Mouse (Mus musculus): ENCODE results near the gene Birc7. TPM values are rescaled to one million over a fixed set of nuclear protein-coding genes. Genes with fewer than 3 reads are reported as not detected.

Gene Birc7
- polyA plus RNA-seq, 1 experiment, result not detected

DNA sequence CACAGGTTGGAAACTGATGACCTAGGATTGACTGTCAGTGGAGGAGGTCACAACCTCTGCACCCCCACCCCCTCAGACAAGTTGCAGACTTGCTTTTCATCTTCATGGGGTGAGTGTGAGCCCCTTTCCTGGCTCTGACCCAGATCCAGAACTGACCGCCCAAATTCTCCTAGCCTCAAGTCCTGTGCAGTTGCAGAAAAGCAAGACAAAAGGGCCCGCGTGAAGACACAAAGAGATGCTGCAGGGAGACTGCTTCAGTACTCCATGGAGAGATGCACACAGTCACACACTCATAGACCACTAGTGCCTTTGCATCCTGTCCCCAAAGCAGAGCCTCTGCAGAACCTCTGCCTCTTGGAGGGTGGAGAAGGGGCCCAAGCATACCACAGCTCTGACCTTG lies 33.5 kb upstream of the Birc7 start:
- Histone ChIP-seq H3K27ac (ENCODE audit: insufficient read depth, low read depth, low read length) (no peak overlapping the region), H3K36me3 (ENCODE audit: control insufficient read depth, insufficient read depth, low read length) (no peaks in the 10 kb centered on the region), H3K4me3 (ENCODE audit: low read depth, low read length) (no peak overlapping the region), H3K4me1 (ENCODE audit: control insufficient read depth, insufficient read depth, insufficient read length, low read length) (peaks cover 3% of the 10 kb centered on the region), H3K27me3 (ENCODE audit: control insufficient read depth, insufficient read depth, low read length) (peaks cover 43% of the 10 kb centered on the region)
- TF ChIP-seq POLR2A (IDR thresholded peaks at IDR 0.05; ENCODE audit: low read depth, low read length) (no peak), CTCF (IDR thresholded peaks at IDR 0.05; ENCODE audit: extremely low read depth, insufficient read length, insufficient replicate concordance, low read depth, low read length) (no peak)
- WGBS, result 75% methylated on average over 3 of the region's 3 CpGs

DNA sequence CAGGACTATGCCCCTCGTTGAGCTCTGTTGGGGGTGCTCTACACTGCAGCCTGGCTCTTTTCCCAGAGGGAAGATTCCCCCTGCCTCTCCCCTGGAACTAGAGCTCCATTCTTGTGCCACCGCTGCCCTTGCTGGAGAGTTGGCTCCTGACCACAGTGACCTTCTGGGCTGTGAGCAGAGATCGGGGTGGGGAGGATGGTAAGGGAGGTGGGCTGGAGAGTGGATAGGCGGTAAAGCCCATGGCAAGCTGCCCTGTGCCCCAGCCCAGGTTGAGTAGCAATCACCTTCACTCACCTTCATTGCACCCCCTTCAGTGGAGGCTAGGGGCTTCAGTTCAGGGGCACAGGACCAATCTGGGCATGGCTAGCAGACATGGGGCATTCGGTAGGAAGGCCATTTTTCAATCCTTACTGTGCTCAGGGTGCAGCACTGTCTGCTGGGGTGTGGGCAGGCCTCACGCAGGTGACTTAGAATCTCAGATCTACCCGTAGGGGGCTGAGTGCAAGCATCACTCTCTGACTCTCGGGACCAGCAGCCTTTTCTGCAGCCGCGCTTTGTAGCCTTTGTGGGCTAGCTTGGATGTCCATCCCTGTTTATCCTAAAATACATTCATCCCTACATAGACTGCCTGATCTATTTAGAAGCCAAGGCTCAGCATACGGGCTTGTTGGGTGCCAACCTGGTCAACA lies 32.8 kb upstream of the Birc7 start:
- Histone ChIP-seq H3K27me3 (ENCODE audit: control insufficient read depth, insufficient read depth, low read length) (peaks cover 38% of the 10 kb centered on the region), H3K4me1 (ENCODE audit: control insufficient read depth, insufficient read depth, insufficient read length, low read length) (peaks cover 3% of the 10 kb centered on the region), H3K36me3 (ENCODE audit: control insufficient read depth, insufficient read depth, low read length) (no peaks in the 10 kb centered on the region), H3K4me3 (ENCODE audit: low read depth, low read length) (no peak overlapping the region), H3K27ac (ENCODE audit: insufficient read depth, low read depth, low read length) (no peak overlapping the region)
- WGBS, result 66% methylated on average over 11 of the region's 11 CpGs
- TF ChIP-seq POLR2A (IDR thresholded peaks at IDR 0.05; ENCODE audit: low read depth, low read length), result no peak
- TF ChIP-seq CTCF (IDR thresholded peaks at IDR 0.05; ENCODE audit: extremely low read depth, insufficient read length, insufficient replicate concordance, low read depth, low read length), result no peak

GRCm38 (mm10) chr2:180896819-180897625 lies 31.8 kb upstream of the Birc7 start:
- Histone ChIP-seq H3K27ac (ENCODE audit: insufficient read depth, low read depth, low read length) (no peak overlapping the region), H3K36me3 (ENCODE audit: control insufficient read depth, insufficient read depth, low read length) (no peaks in the 10 kb centered on the region), H3K4me1 (ENCODE audit: control insufficient read depth, insufficient read depth, insufficient read length, low read length) (peaks cover 3% of the 10 kb centered on the region), H3K27me3 (ENCODE audit: control insufficient read depth, insufficient read depth, low read length) (peaks cover 29% of the 10 kb centered on the region), H3K4me3 (ENCODE audit: low read depth, low read length) (no peak overlapping the region)
- TF ChIP-seq POLR2A (IDR thresholded peaks at IDR 0.05; ENCODE audit: low read depth, low read length), result no peak
- no peak for TF ChIP-seq CTCF (IDR thresholded peaks at IDR 0.05; ENCODE audit: extremely low read depth, insufficient read length, insufficient replicate concordance, low read depth, low read length)
- WGBS, result 70% methylated on average over 15 of the region's 15 CpGs

GRCm38 (mm10) chr2:180897857-180898256 lies 31.0 kb upstream of the Birc7 start:
- peaks cover 3% of the 10 kb centered on the region for H3K4me1 ChIP-seq (ENCODE audit: control insufficient read depth, insufficient read depth, insufficient read length, low read length)
- H3K4me3 ChIP-seq (ENCODE audit: low read depth, low read length), result no peak overlapping the region
- H3K36me3 ChIP-seq (ENCODE audit: control insufficient read depth, insufficient read depth, low read length), result no peaks in the 10 kb centered on the region
- peaks cover 21% of the 10 kb centered on the region for H3K27me3 ChIP-seq (ENCODE audit: control insufficient read depth, insufficient read depth, low read length)
- 74% methylated on average over 6 of the region's 6 CpGs for WGBS
- TF ChIP-seq POLR2A (IDR thresholded peaks at IDR 0.05; ENCODE audit: low read depth, low read length), result no peak
- no peak for TF ChIP-seq CTCF (IDR thresholded peaks at IDR 0.05; ENCODE audit: extremely low read depth, insufficient read length, insufficient replicate concordance, low read depth, low read length)
- H3K27ac ChIP-seq (ENCODE audit: insufficient read depth, low read depth, low read length), result no peak overlapping the region

GRCm38 (mm10) chr2:180902086-180902485 lies 26.7 kb upstream of the Birc7 start:
- peaks cover 24% of the 10 kb centered on the region for H3K36me3 ChIP-seq (ENCODE audit: control insufficient read depth, insufficient read depth, low read length)
- 43% methylated on average over 2 of the region's 2 CpGs for WGBS
- H3K4me1 ChIP-seq (ENCODE audit: control insufficient read depth, insufficient read depth, insufficient read length, low read length), result no peaks in the 10 kb centered on the region
- H3K4me3 ChIP-seq (ENCODE audit: low read depth, low read length), result no peak overlapping the region
- TF ChIP-seq POLR2A (IDR thresholded peaks at IDR 0.05; ENCODE audit: low read depth, low read length), result no peak
- TF ChIP-seq CTCF (IDR thresholded peaks at IDR 0.05; ENCODE audit: extremely low read depth, insufficient read length, insufficient replicate concordance, low read depth, low read length), result no peak
- no peaks in the 10 kb centered on the region for H3K27me3 ChIP-seq (ENCODE audit: control insufficient read depth, insufficient read depth, low read length)
- no peak overlapping the region for H3K27ac ChIP-seq (ENCODE audit: insufficient read depth, low read depth, low read length)

DNA sequence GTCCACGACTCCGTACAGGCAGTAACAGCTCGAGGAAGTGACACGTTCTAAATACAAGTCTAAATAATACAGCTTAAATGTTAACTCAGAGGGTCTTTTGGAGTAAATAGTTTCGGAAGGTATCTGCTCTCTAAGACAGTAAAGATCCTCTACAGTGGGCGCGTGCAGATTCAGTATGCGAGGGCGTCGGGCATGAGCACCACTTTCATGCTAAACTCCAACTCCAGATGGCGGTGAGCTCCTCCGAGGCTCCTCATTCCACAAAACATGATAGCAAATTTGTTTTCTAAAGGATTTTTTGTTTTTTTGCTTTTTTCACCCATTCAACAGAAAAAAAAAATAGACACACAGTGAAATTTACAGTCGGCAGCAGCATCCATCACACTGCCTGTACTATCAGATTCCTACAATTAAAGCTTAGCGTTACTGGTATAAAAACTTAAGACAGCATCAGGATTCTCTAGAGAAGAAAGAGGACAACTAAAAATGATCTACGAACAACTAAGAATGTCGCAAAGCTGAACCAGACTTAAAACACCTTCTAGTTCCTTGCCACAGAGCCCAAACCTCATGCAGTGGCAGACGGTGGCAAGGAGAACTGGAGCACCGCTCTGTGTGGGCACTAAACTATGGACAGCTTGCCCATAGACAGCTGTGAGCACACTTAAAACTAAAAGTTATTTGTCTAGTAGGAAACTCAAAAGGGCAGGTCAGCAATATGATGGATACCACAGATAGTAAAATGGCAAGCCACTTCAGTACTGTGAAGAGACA lies 24.2 kb upstream of the Birc7 start:
- H3K27me3 ChIP-seq (ENCODE audit: control insufficient read depth, insufficient read depth, low read length), result no peaks in the 10 kb centered on the region
- H3K36me3 ChIP-seq (ENCODE audit: control insufficient read depth, insufficient read depth, low read length), result peaks cover 29% of the 10 kb centered on the region
- no peak overlapping the region for H3K27ac ChIP-seq (ENCODE audit: insufficient read depth, low read depth, low read length)
- no peak overlapping the region for H3K4me3 ChIP-seq (ENCODE audit: low read depth, low read length)
- H3K4me1 ChIP-seq (ENCODE audit: control insufficient read depth, insufficient read depth, insufficient read length, low read length), result no peaks in the 10 kb centered on the region
- whole genome bisulfite sequencing, result 92% methylated on average over 18 of the region's 18 CpGs
- TF ChIP-seq CTCF (IDR thresholded peaks at IDR 0.05; ENCODE audit: extremely low read depth, insufficient read length, insufficient replicate concordance, low read depth, low read length) (no peak), POLR2A (IDR thresholded peaks at IDR 0.05; ENCODE audit: low read depth, low read length) (no peak)
